13 mouse cellular contexts compared by ENCODE assay signal in genomic region chr12:117914613-117915245, GRCm38 (mm10).
DNase-seq lines count a peak whose midpoint lies in the region; ATAC-seq and TF ChIP-seq lines count a peak whose summit lies in the region.
"Had no signal": no experiment of that assay in that cellular context is flagged by ENCODE, and none has a peak within 500 bp of the region (broad histone marks: within the 10 kb centered on the region; RNA-seq: fewer than 3 reads in every experiment).

No protein-coding gene starts in this region.

- TF ChIP-seq CTCF in hindbrain, postnatal 0 days (IDR thresholded peaks at IDR 0.05; ENCODE audit: low read depth): no peak

- H3K4me3 ChIP-seq in midbrain, embryonic 12.5 days: no peak overlapping the region
- no peak overlapping the region for H3K4me3 ChIP-seq in midbrain, embryonic 10.5 days
- no peak overlapping the region for H3K4me3 ChIP-seq in hindbrain, postnatal 0 days (ENCODE audit: low read length)
- no peak overlapping the region for H3K4me3 ChIP-seq in intestine, embryonic 16.5 days (ENCODE audit: low read length)
- H3K4me3 ChIP-seq: erythroblast, embryonic 14.5 days; liver, embryonic 15.5 days had no signal

- no peak overlapping the region for H3K9ac ChIP-seq in midbrain, embryonic 12.5 days (replicated peaks)
- H3K9ac ChIP-seq in hindbrain, postnatal 0 days (replicated peaks; ENCODE audit: low read length): no peak overlapping the region
- no peak overlapping the region for H3K9ac ChIP-seq in intestine, embryonic 16.5 days (ENCODE audit: low read depth, low read length)
- H3K9ac ChIP-seq: liver, embryonic 15.5 days had no signal

- H3K27ac ChIP-seq in midbrain, embryonic 12.5 days (replicated peaks): no peak overlapping the region
- H3K27ac ChIP-seq in midbrain, embryonic 10.5 days (replicated peaks): no peak overlapping the region
- H3K27ac ChIP-seq in hindbrain, postnatal 0 days: no peak overlapping the region
- H3K27ac ChIP-seq in intestine, embryonic 16.5 days (ENCODE audit: low read length): no peak overlapping the region
- H3K27ac ChIP-seq: liver, embryonic 15.5 days; macrophage had no signal

- peak; percentile 51 for ATAC-seq in midbrain, embryonic 12.5 days (ENCODE audit: low FRiP score, low read depth)
- ATAC-seq in hindbrain, postnatal 0 days: no peak
- ATAC-seq in intestine, embryonic 16.5 days: no peak
- ATAC-seq: CD4-positive, CD25-positive, alpha-beta regulatory T cell, adult 4 months had no signal

- 20% methylated on average over 10 of the region's 10 CpGs for WGBS in midbrain, embryonic 12.5 days
- 31% methylated on average over 10 of the region's 10 CpGs for WGBS in midbrain, embryonic 10.5 days
- WGBS in hindbrain, postnatal 0 days: 16% methylated on average over 10 of the region's 10 CpGs
- 39% methylated on average over 10 of the region's 10 CpGs for WGBS in intestine, embryonic 16.5 days

- peaks cover 8% of the 10 kb centered on the region; the same call in 1 of the 2 replicates for H3K27me3 ChIP-seq in midbrain, embryonic 12.5 days
- H3K27me3 ChIP-seq in midbrain, embryonic 10.5 days (ENCODE audit: low read depth, poor library complexity, severe bottlenecking): 0 out of 2 replicates have a peak, but pooled peaks cover 6% of the 10 kb centered on the region
- H3K27me3 ChIP-seq in hindbrain, postnatal 0 days (ENCODE audit: insufficient read depth, low read length): no peaks in the 10 kb centered on the region
- H3K27me3 ChIP-seq in intestine, embryonic 16.5 days (replicated peaks; ENCODE audit: control insufficient read depth, insufficient read depth, low read length): no peaks in the 10 kb centered on the region
- H3K27me3 ChIP-seq: liver, embryonic 15.5 days had no signal

- no peak for DNase-seq in midbrain, embryonic 10.5 days (ENCODE audit: low spot score)
- DNase-seq in embryo, embryonic 11 days: peak; percentile 57
- DNase-seq in hindbrain, postnatal 0 days (ENCODE audit: low spot score): peak; percentile 26
- DNase-seq in retina, embryonic 14.5 days (ENCODE audit: low spot score): peak; percentile 41
- no peak for DNase-seq in cerebellum, postnatal 4 days (ENCODE audit: low spot score in 2 of 2)
- DNase-seq: gastrocnemius, postnatal 14 days had no signal

- H3K36me3 ChIP-seq in midbrain, embryonic 12.5 days: no peaks in the 10 kb centered on the region
- H3K36me3 ChIP-seq in midbrain, embryonic 10.5 days: no peaks in the 10 kb centered on the region
- H3K36me3 ChIP-seq in hindbrain, postnatal 0 days (ENCODE audit: insufficient read depth, low read length): no peaks in the 10 kb centered on the region
- no peaks in the 10 kb centered on the region for H3K36me3 ChIP-seq in intestine, embryonic 16.5 days (ENCODE audit: control insufficient read depth, insufficient read depth, low read length)
- H3K36me3 ChIP-seq: liver, embryonic 15.5 days had no signal

- H3K9me3 ChIP-seq in midbrain, embryonic 12.5 days: no peaks in the 10 kb centered on the region
- H3K9me3 ChIP-seq in midbrain, embryonic 10.5 days (replicated peaks): no peaks in the 10 kb centered on the region
- H3K9me3 ChIP-seq in hindbrain, postnatal 0 days (ENCODE audit: low read length): no peaks in the 10 kb centered on the region
- no peaks in the 10 kb centered on the region for H3K9me3 ChIP-seq in intestine, embryonic 16.5 days (ENCODE audit: control insufficient read depth, low read length)
- H3K9me3 ChIP-seq: liver, embryonic 15.5 days had no signal

- peaks cover 29% of the 10 kb centered on the region for H3K4me1 ChIP-seq in midbrain, embryonic 12.5 days
- peaks cover 28% of the 10 kb centered on the region for H3K4me1 ChIP-seq in midbrain, embryonic 10.5 days
- H3K4me1 ChIP-seq in hindbrain, postnatal 0 days (ENCODE audit: insufficient read depth, low read length): no peaks in the 10 kb centered on the region
- H3K4me1 ChIP-seq in intestine, embryonic 16.5 days (ENCODE audit: control insufficient read depth, insufficient read depth, low read length): no peaks in the 10 kb centered on the region
- H3K4me1 ChIP-seq: liver, embryonic 15.5 days had no signal

- no peak overlapping the region for H3K4me2 ChIP-seq in midbrain, embryonic 12.5 days (replicated peaks)
- no peak overlapping the region for H3K4me2 ChIP-seq in hindbrain, postnatal 0 days (ENCODE audit: low read depth, low read length)
- H3K4me2 ChIP-seq in intestine, embryonic 16.5 days (ENCODE audit: low read depth, low read length): no peak overlapping the region
- H3K4me2 ChIP-seq: heart, embryonic 11.5 days; liver, embryonic 15.5 days had no signal

Comparison
In these comparisons a context has a peak if more than half of its experiments do, and no peak if none do; other contexts are left out.
1. DNase-seq: peak in embryo, embryonic 11 days (single experiment), hindbrain, postnatal 0 days (single experiment) and retina, embryonic 14.5 days (single experiment); none in midbrain, embryonic 10.5 days (single experiment) and cerebellum, postnatal 4 days (0 of 2).